Mouse (Mus musculus) liver, embryonic 13.5 days (tissue): ENCODE measurements around the gene Trim56. TPM values are rescaled to one million over a fixed set of nuclear protein-coding genes. Genes with fewer than 3 reads are reported as not detected.
"Not testable (repeated sequence)": the region's sequence is repeated elsewhere in the genome, so short reads cannot be mapped to it uniquely, and the experiment has no call there.

ENCODE experiments used
- ATAC-seq: fragments of 200-750 bp; cut with Nextera tagmentation; 2 replicates; pipeline ENCODE4 v1.8.0; 2017; ENCODE audit warnings: low read depth, mild to moderate bottlenecking, moderate number of reproducible peaks, moderate library complexity
- DNase-seq: peaks from one replicate; pipeline ENCODE4 v3.0.0; 2022
- H3K27ac ChIP-seq: fragments of 300-500 bp; sonication (generic); 2 replicates; pipeline ENCODE4 v1.5.1; 2015; ENCODE audit warnings: moderate library complexity, mild to moderate bottlenecking, inconsistent platforms
- H3K27me3 ChIP-seq: fragments of 300-500 bp; sonication (generic); 2 replicates; pipeline ENCODE4 v1.6.1; 2015; ENCODE audit warnings: mild to moderate bottlenecking, inconsistent platforms
- H3K36me3 ChIP-seq: fragments of 300-500 bp; sonication (generic); 2 replicates; pipeline ENCODE4 v1.6.1; 2015; ENCODE audit warnings: mild to moderate bottlenecking, inconsistent platforms
- H3K4me1 ChIP-seq: fragments of 300-500 bp; sonication (generic); replicated peaks from 2 replicates; pipeline ENCODE4 v1.6.1; 2015; ENCODE audit warnings: inconsistent platforms
- H3K4me2 ChIP-seq: fragments of 300-500 bp; sonication (generic); 2 replicates; pipeline ENCODE4 v1.6.1; 2015; ENCODE audit warnings: inconsistent platforms, mild to moderate bottlenecking, moderate library complexity
- H3K4me3 ChIP-seq: fragments of 300-500 bp; sonication (generic); replicated peaks from 2 replicates; pipeline ENCODE4 v1.5.1; 2015; ENCODE audit warnings: mild to moderate bottlenecking, inconsistent platforms
- H3K9ac ChIP-seq: fragments of 300-500 bp; sonication (generic); 2 replicates; pipeline ENCODE4 v1.6.1; 2015; ENCODE audit warnings: mild to moderate bottlenecking, inconsistent platforms
- H3K9me3 ChIP-seq: fragments of 300-500 bp; sonication (generic); replicated peaks from 2 replicates; pipeline ENCODE4 v1.6.1; 2016; ENCODE audit warnings: inconsistent platforms
- WGBS: fragments of 180-500 bp; shearing (Covaris S2); methylation state at CpG from one replicate; pipeline ENCODE4 v1.1.7; 2015; ENCODE audit not compliant: insufficient replicate concordance; 5-methylcytosine and 5-hydroxymethylcytosine counted together
- polyA plus RNA-seq: library from polyadenylated mRNA; unstranded; fragments of >200 nt; fragmentation: Nextera tagmentation; extraction: Ambion mirVana; gene quantifications from 2 replicates; pipeline ENCODE4 v1.2.1, GENCODE M21; 2015

Trim56 gene
- 8.4 and 9.9 TPM in 2 replicates for polyA plus RNA-seq

DNA sequence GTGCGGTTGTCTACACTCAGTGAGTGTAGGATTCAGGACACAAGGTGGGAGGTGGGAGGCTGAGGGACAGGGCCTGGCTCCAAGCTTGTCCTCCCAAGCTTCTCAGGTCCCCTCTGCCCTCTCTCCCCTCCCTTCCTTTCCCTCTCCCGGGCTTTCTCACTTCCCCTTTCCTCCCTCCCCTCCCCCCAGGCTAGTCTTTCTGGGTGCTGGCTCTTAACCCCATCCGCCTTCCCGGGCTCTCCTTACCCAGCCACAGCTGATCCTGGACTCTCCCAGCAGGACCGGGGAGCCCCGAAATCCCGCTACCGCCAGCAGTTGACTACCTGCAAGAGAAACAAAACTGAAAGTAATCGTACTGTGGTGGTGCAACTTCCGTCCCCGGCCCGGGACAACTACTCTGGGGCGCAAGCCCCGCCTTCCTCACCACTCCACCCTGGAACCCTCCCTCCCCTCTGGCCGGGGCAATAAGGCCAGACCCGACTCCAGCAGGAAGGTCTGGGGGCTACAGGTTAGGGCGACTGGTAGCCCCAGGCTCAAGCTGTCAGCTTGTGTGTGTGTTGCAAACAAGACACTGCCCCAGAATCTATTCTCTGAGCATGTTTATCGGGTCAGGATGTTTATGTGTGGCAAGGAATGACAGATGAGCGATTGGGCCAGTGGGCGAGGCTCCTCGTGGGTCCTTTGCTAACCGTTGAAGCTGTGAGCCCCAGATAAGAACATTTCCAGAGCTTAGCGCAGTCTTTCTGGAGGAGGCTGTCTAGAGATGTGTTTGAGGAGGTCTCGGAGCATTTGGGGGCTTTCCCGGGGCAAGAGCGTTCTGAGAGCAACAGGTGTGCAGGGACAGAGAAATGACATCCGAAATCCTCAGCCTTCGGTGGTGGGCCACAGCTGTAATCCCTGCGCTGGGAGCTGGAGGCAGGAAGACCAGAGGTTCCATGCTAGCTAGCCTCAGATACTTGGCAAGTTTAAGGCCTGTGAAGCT is at the start of gene Trim56:
TSS of gene Trim56 (minus strand) at position 344 of the 982 bp plus-strand sequence.
- DNase-seq (peak; percentile 83), ATAC-seq (peak; percentile 94)
- Histone ChIP-seq H3K36me3 (peaks cover 40% of the 10 kb centered on the region), H3K9me3 (peaks cover 43% of the 10 kb centered on the region), H3K9ac (peak within 1 kb of the TSS; percentile 91), H3K4me1 (peaks cover 38% of the 10 kb centered on the region), H3K4me3 (peak within 1 kb of the TSS; percentile 82), H3K27ac (peak within 1 kb of the TSS; percentile 96), H3K27me3 (no peaks in the 10 kb centered on the region), H3K4me2 (peak within 1 kb of the TSS; percentile 78)
- 2% methylated on average over 29 of the region's 29 CpGs for WGBS

DNA sequence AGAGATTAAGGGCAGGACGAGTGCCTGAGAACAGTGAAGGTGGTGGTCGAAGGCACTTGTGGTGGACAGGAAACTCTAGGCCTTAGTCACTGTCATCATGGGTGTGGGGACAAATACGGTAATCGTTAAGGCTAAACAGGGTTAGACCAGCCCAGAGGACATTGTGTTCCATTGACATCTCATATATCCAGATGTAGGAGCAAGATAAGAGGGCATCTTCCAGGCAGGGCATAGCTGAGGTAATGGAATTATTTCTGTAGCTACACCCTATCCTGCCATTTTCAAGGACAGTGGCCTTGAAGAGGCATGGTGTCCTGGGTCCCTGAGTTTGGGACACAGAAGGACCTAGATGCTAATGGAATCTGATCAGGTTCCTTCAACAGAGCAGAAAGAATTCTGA is 45.8 kb upstream of the Trim56 start:
- no peaks in the 10 kb centered on the region for H3K36me3 ChIP-seq
- 53% methylated on average over 4 of the region's 4 CpGs for WGBS
- peaks cover 4% of the 10 kb centered on the region for H3K27me3 ChIP-seq
- no peak overlapping the region for H3K4me2 ChIP-seq
- no peak overlapping the region for H3K9ac ChIP-seq
- DNase-seq (no peak), ATAC-seq (no peak)
- no peaks in the 10 kb centered on the region for H3K9me3 ChIP-seq
- no peaks in the 10 kb centered on the region for H3K4me1 ChIP-seq
- no peak overlapping the region for H3K4me3 ChIP-seq
- H3K27ac ChIP-seq = no peak overlapping the region

DNA sequence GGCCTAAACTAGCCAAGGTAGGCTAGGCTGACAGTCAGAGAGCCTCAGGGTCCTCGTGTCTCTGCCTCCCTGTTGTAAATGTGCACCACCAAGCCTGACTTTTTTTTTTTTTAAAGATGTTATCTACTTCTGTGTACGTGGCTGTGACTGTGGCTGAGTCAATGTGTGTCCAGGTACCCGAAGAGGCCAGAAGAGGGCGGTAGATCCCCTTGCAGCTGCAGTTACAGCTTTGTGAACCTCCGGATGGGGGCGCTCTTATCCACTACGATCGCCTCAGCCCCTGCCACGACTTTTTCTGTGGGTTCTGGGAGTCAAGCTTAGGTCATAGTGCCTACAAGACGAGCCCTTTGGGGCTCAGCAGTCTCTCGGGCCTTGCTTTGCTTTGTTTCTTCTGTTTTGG is 43.5 kb upstream of the Trim56 start:
- peak; percentile 17 for DNase-seq
- H3K27ac ChIP-seq = no peak overlapping the region
- no peak overlapping the region for H3K4me2 ChIP-seq
- H3K36me3 ChIP-seq = no peaks in the 10 kb centered on the region
- H3K9me3 ChIP-seq = no peaks in the 10 kb centered on the region
- H3K9ac ChIP-seq = no peak overlapping the region
- H3K27me3 ChIP-seq = no peaks in the 10 kb centered on the region
- H3K4me1 ChIP-seq = no peaks in the 10 kb centered on the region
- H3K4me3 ChIP-seq = no peak overlapping the region
- WGBS = 14% methylated on average over 11 of the region's 11 CpGs
- ATAC-seq = no peak

DNA sequence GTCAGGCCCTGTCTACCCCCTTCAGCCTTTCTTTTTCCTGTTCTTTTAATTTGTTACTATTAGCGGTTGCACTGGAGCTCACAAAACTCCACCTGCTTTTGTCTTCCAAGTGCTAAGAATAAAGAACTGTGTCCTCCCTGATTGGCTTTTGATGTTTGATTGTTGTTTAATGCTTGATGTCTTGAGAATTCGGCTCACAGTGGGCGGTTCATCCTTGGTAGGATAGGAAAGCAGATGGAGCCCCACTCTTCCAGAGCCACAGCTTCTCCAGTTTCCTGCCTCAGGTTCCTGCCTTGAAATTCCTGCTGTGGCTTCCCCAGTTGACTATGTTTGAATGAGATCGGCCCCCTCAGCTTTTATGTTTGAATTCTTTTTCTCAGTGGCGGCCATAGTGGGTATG is 37.3 kb upstream of the Trim56 start:
- no peak overlapping the region for H3K27ac ChIP-seq
- 79% methylated on average over 5 of the region's 5 CpGs for WGBS
- H3K27me3 ChIP-seq = no peaks in the 10 kb centered on the region
- no peak overlapping the region for H3K9ac ChIP-seq
- 0 out of 2 replicates have a peak, but pooled peaks cover 6% of the 10 kb centered on the region for H3K36me3 ChIP-seq
- no peak for DNase-seq
- no peak overlapping the region for H3K4me2 ChIP-seq
- no peak for ATAC-seq
- H3K4me1 ChIP-seq = no peaks in the 10 kb centered on the region
- peaks cover 32% of the 10 kb centered on the region for H3K9me3 ChIP-seq
- H3K4me3 ChIP-seq = no peak overlapping the region

DNA sequence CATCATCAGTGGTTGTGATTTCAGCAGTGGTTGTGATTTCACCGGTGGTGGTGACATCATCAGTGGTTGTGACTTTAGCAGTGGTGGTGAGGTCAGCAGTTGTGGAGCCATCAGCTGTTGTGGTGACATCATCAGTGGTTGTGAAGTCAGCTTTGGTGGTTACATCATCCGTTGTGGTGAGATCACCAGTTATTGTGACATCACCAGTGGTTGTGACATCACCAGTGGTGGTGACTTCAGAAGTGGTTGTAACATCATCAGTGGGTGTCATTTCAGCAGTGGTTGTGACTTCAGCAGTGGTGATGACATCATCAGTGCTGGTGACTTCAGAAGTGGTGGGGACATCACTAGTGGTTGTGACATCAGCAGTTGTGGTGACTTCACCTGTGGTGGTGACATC is 36.6 kb upstream of the Trim56 start:
- Histone ChIP-seq H3K27ac (no peak overlapping the region), H3K36me3 (0 out of 2 replicates have a peak, but pooled peaks cover 6% of the 10 kb centered on the region), H3K4me2 (no peak overlapping the region), H3K4me3 (no peak overlapping the region), H3K9ac (no peak overlapping the region), H3K9me3 (peaks cover 32% of the 10 kb centered on the region), H3K27me3 (no peaks in the 10 kb centered on the region), H3K4me1 (no peaks in the 10 kb centered on the region)
- WGBS = 45% methylated on average over 2 of the region's 2 CpGs
- DNase-seq (no peak), ATAC-seq (peak; percentile 58)

DNA sequence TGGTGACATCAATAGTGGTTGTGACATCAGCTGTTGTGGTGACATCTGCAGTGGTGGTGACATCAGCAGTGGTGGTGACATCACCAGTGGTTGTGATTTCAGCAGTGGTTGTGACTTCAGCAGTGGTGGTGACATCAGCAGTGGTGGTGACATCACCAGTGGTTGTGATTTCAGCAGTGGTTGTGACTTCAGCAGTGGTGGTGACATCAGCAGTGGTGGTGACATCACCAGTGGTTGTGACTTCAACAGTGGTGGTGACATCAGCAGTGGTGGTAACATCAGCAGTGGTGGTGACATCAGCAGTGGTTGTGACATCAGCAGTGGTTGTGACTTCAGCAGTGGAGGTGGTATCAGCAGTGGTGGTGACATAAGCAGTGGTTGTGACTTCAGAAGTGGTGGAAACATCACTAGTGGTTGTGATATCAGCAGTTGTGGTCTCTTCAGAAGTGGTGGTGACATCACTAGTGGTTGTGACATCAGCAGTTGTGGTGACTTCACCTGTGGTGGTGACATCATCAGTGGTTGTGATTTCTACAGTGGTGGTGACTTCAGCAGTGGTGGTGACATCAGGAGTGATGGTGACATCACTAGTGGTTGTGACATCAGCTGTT is 33.4 kb upstream of the Trim56 start, which contains the start of gene Muc3:
TSS of gene Muc3 (minus strand) at position 51 of the 611 bp plus-strand sequence.
- H3K9ac ChIP-seq, H3K4me3 ChIP-seq, H3K36me3 ChIP-seq, ATAC-seq, H3K27me3 ChIP-seq, H3K4me1 ChIP-seq, H3K4me2 ChIP-seq, DNase-seq, H3K27ac ChIP-seq: not testable (repeated sequence)
- peaks cover 32% of the 10 kb centered on the region for H3K9me3 ChIP-seq

DNA sequence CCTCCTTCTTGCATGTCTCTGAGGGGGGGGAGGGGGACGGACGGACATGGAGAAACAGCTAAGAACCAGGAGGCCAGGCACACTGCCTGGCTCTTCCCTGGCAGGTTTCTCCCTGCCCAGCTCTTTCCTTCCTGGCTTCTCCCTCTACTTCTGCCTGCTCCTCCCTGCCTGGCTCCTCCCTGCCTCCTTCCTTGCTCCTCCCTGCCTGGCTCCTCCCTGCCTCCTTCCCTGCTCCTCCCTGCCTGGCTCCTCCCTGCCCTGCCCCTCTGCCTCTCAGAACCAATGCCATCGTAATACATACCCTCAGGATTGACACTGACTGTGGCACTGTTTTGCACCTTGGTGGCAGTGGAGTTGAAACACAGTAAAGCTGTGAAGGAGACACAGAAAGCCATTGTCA is 24.8 kb upstream of the Trim56 start:
- Histone ChIP-seq H3K9me3 (no peaks in the 10 kb centered on the region), H3K9ac (no peak overlapping the region), H3K4me1 (no peaks in the 10 kb centered on the region), H3K27ac (no peak overlapping the region), H3K36me3 (no peaks in the 10 kb centered on the region), H3K4me2 (no peak overlapping the region), H3K27me3 (no peaks in the 10 kb centered on the region), H3K4me3 (no peak overlapping the region)
- ATAC-seq (no peak), DNase-seq (no peak)
- 15% methylated on average over 3 of the region's 3 CpGs for WGBS

DNA sequence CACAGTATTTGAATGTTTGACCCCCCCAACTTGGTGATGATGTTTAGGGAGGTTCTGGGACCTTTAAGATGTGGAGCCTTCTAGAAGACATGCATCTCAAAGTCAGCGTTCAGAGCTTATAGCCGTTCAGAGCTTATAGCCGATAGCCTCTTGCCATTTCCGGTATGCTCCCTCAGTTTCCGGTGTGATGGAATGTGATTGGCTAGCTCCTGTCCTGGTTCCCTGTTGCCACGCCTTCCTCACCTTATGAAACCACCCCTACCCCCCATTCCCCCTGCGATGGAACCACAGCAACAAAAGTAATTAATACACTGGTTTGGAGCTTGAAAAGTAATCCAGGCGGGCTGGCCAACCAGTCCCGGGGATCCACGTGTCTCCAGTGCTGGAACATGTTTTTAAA is 23.0 kb upstream of the Trim56 start:
- no peak overlapping the region for H3K9ac ChIP-seq
- no peaks in the 10 kb centered on the region; the same call in 1 of the 2 replicates for H3K9me3 ChIP-seq
- ATAC-seq (no peak), DNase-seq (no peak)
- no peaks in the 10 kb centered on the region for H3K4me1 ChIP-seq
- WGBS = 70% methylated on average over 10 of the region's 10 CpGs
- H3K36me3 ChIP-seq = no peaks in the 10 kb centered on the region
- no peak overlapping the region for H3K4me3 ChIP-seq
- no peaks in the 10 kb centered on the region for H3K27me3 ChIP-seq
- H3K27ac ChIP-seq = no peak overlapping the region
- no peak overlapping the region for H3K4me2 ChIP-seq

DNA sequence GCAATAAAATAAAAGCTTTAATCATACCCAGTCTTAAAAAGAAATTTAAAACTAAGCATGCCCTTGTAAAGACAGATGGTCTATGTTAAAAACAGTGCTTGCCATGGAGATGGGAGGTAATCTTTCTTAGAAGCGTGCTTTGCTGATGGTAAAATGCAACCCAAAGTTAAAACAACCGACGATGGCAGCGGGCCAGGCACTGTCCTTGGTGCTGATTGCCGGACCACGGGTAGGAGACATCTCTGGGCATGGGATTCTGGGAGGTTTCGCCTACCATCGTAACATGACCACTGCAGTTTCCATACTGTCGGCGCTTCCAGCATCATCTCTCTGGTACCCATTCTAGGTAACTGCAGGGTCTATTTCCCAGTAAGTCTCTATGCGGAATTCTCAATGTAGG is 18.9 kb upstream of the Trim56 start:
- H3K4me3 ChIP-seq = no peak overlapping the region
- no peaks in the 10 kb centered on the region for H3K36me3 ChIP-seq
- no peak for ATAC-seq
- H3K27me3 ChIP-seq = 0 out of 2 replicates have a peak, but pooled peaks cover 4% of the 10 kb centered on the region
- no peaks in the 10 kb centered on the region for H3K4me1 ChIP-seq
- no peak overlapping the region for H3K27ac ChIP-seq
- no peak overlapping the region for H3K9ac ChIP-seq
- H3K4me2 ChIP-seq = no peak overlapping the region
- WGBS = 31% methylated on average over 11 of the region's 11 CpGs
- H3K9me3 ChIP-seq = no peaks in the 10 kb centered on the region; the same call in 1 of the 2 replicates
- no peak for DNase-seq

DNA sequence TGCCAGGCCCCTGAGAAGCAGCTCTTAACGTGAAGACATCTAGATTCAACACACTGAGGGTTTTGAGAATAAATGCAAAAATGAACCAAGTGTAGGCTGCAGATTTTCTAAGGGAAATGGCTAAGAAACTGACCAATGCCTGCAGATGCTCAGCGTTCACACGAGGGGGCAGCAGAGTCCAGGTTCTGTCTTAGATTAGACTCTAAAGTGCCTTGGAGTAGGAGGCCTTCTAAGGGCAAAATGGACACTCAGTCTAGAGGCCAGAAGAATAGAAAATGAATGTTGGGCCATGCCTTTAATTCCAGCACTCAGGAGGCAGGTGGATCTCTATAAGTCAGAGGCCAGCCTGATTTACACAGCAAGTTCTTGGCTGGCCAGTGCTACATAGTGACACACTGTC is 15.5 kb upstream of the Trim56 start:
- H3K9me3 ChIP-seq = no peaks in the 10 kb centered on the region; the same call in 1 of the 2 replicates
- H3K36me3 ChIP-seq = no peaks in the 10 kb centered on the region
- no peak overlapping the region for H3K4me3 ChIP-seq
- no peak for DNase-seq
- WGBS = 0% methylated on average over 3 of the region's 3 CpGs
- no peak overlapping the region for H3K4me2 ChIP-seq
- no peaks in the 10 kb centered on the region for H3K4me1 ChIP-seq
- H3K27me3 ChIP-seq = 0 out of 2 replicates have a peak, but pooled peaks cover 4% of the 10 kb centered on the region
- no peak for ATAC-seq
- no peak overlapping the region for H3K9ac ChIP-seq
- no peak overlapping the region for H3K27ac ChIP-seq

DNA sequence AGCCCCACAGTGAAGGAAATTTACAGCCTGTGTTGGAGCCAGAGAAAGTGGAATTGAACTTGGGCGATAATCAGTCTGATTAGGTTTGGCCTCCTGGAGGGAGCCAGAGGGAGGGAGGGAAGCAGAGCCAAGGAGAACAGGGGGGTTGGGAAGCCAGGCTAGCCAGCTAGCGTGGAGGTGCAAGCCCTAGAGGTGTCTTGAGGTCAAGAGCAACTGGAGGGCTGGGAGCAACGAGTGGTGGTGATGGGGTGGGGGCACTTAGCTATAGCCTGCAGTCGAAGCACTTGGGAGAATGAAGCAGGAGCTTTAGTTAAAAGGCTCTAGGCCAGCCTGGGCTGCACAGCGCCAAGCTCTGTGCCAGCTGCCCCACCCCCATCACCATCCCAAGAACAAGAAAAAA is 13.3 kb upstream of the Trim56 start:
- 16% methylated on average over 5 of the region's 5 CpGs for WGBS
- no peak overlapping the region for H3K4me2 ChIP-seq
- no peak overlapping the region for H3K27ac ChIP-seq
- no peak overlapping the region for H3K4me3 ChIP-seq
- H3K9ac ChIP-seq = no peak overlapping the region
- H3K36me3 ChIP-seq = no peaks in the 10 kb centered on the region
- H3K27me3 ChIP-seq = 0 out of 2 replicates have a peak, but pooled peaks cover 4% of the 10 kb centered on the region
- no peaks in the 10 kb centered on the region for H3K4me1 ChIP-seq
- no peak for DNase-seq
- ATAC-seq = no peak
- no peaks in the 10 kb centered on the region; the same call in 1 of the 2 replicates for H3K9me3 ChIP-seq
